Mouse (Mus musculus): ENCODE results near the gene Hc.

- no peak for TF ChIP-seq CTCF (IDR thresholded peaks at IDR 0.05; ENCODE audit: extremely low read depth, insufficient read depth, insufficient read length, insufficient replicate concordance)
- TF ChIP-seq POLR2A (IDR thresholded peaks at IDR 0.05; ENCODE audit: low read depth, low read length) = no peak
Measured at GRCm38 (mm10) chr2:35024646-35025154, 36.5 kb downstream of the Hc start.
